Mouse (Mus musculus) spleen, adult 2 months (tissue): ENCODE data around the gene 1700024P04Rik.

Experiments used
- CTCF ChIP-seq: fragments of 200-500 bp; IDR thresholded peaks from 2 replicates; pipeline ENCODE4 v1.5.1; 2011; ENCODE audit warnings: mild to moderate bottlenecking, inconsistent platforms; ENCODE audit not compliant: insufficient read depth, insufficient read length, insufficient replicate concordance; ENCODE audit errors: extremely low read depth
- POLR2A ChIP-seq: fragments of 200-500 bp; IDR thresholded peaks from 2 replicates; pipeline ENCODE4 v1.6.1; 2011; ENCODE audit warnings: low read depth, low read length, inconsistent platforms

DNA sequence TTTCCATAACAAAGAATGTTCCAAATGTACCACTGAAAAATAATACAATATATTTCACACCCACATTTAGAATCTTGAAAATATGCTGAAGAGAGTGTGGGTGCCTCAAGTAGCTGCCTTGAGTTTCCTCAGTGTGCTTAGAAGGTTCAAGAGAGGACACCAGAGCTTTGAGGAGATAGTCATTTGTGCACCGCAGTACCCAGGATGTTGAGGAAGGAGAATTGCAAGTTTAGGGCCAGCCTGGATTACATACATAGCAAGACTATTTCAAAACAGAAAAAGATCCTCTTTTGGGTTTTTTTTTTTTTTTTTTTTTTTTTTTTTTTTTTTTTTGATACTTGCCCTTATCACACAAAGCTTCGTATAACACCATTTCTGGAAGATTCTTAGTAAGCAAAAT lies 28.2 kb downstream of the 1700024P04Rik start:
- TF ChIP-seq POLR2A, result no peak
- TF ChIP-seq CTCF, result no peak
